Comparison of ENCODE assay signal across 25 mouse cellular contexts in the genomic region with DNA sequence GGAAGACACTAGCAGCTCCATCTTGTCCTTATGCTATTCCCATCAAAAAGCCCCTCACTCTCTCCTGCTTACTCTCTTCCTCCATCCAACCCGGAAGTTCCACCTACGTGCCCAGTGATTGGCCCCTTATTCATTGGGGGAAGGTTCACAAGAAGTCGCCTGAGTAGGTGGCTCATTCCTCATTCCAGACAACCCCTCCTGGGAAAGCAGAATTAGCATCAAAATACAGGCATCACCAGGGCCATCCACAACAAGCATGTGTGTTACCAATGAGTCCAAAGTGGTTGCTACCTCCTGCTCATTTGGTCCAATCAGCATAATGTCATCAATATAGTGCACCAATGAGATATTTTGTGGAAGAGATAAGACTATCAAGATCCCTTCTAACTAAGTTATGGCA. TPM values are rescaled to one million over a fixed set of nuclear protein-coding genes. Genes with fewer than 3 reads are reported as not detected.
"Had no signal": no experiment of that assay in that cellular context is flagged by ENCODE, and none has a peak within 500 bp of the region (broad histone marks: within the 10 kb centered on the region; RNA-seq: fewer than 3 reads in every experiment).

No protein-coding gene starts in this region.

- H3K27me3 ChIP-seq: heart, embryonic 12.5 days; hindbrain, embryonic 12.5 days; intestine, embryonic 15.5 days; limb, embryonic 12.5 days; liver, embryonic 13.5 days; liver, embryonic 15.5 days had no signal

- H3K4me3 ChIP-seq: heart, adult 2 months; heart, embryonic 12.5 days; hindbrain, embryonic 10.5 days; hindbrain, embryonic 12.5 days; intestine, embryonic 15.5 days; layer of hippocampus, adult 2 months; left cerebral cortex, adult 2 months; limb, embryonic 10.5 days; limb, embryonic 12.5 days; liver, embryonic 13.5 days; liver, embryonic 15.5 days had no signal

- H3K27ac ChIP-seq: heart, adult 2 months; hindbrain, embryonic 10.5 days; hindbrain, embryonic 12.5 days; hindbrain, embryonic 14.5 days; intestine, embryonic 15.5 days; layer of hippocampus, adult 2 months; left cerebral cortex, adult 2 months; limb, embryonic 10.5 days; limb, embryonic 12.5 days; liver, embryonic 13.5 days; liver, embryonic 15.5 days had no signal

- H3K9me3 ChIP-seq: heart, embryonic 12.5 days; hindbrain, embryonic 10.5 days; hindbrain, embryonic 12.5 days; intestine, embryonic 15.5 days; limb, embryonic 10.5 days; limb, embryonic 12.5 days; liver, embryonic 13.5 days; liver, embryonic 15.5 days had no signal

- H3K4me1 ChIP-seq: heart, embryonic 12.5 days; hindbrain, embryonic 10.5 days; hindbrain, embryonic 12.5 days; intestine, embryonic 15.5 days; limb, embryonic 10.5 days; limb, embryonic 12.5 days; liver, embryonic 13.5 days; liver, embryonic 15.5 days had no signal

- H3K36me3 ChIP-seq: heart, embryonic 12.5 days; hindbrain, embryonic 10.5 days; hindbrain, embryonic 12.5 days; intestine, embryonic 15.5 days; limb, embryonic 10.5 days; limb, embryonic 12.5 days; liver, embryonic 13.5 days; liver, embryonic 15.5 days had no signal

- DNase-seq: gastrocnemius, postnatal 14 days; gastrocnemius, postnatal 36 days; heart, adult 2 months; heart, postnatal 10 days; heart, postnatal 4 days; kidney, adult 2 months; kidney, adult 9 months; kidney, postnatal 10 days; kidney, postnatal 25 days; kidney, postnatal 4 days; liver; liver, embryonic 13.5 days had no signal

RNA-seq across cellular contexts. Expression of a gene that starts 12.3 kb away (rescaled TPM):
- polyA plus RNA-seq: heart, embryonic 14.5 days; hindbrain, embryonic 10.5 days; hindbrain, embryonic 12.5 days; inflammation-experienced regulatory T-cells, adult 6 months; intestine, embryonic 15.5 days; limb, embryonic 10.5 days; liver, embryonic 11.5 days; liver, embryonic 13.5 days; liver, embryonic 15.5 days had no signal
